Mouse (Mus musculus) liver, embryonic 14.5 days (tissue): ENCODE measurements at regions not wholly inside any gene's neighbourhood (a gene's known extent, or its start where the extent isn't known, plus 50 kb on each side); places are given as distances from the start of the nearest gene placed in this dataset.

ENCODE experiments used
- ATAC-seq: fragments of 200-750 bp; cut with Nextera tagmentation; 2 replicates; pipeline ENCODE4 v1.8.0; 2017; ENCODE audit warnings: moderate number of reproducible peaks, mild to moderate bottlenecking, moderate library complexity; ENCODE audit not compliant: insufficient read depth
- DNase-seq, 3 experiments: peaks; one replicate each; pipeline ENCODE4 v3.0.0-alpha.2; 2012 to 2013; ENCODE audit warnings: low read depth in 3 of 3, low spot score in 3 of 3
- H3K27ac ChIP-seq: fragments of 300-500 bp; sonication (generic); 2 replicates; pipeline ENCODE4 v1.5.1; 2014; ENCODE audit warnings: moderate library complexity, mild to moderate bottlenecking, control low read depth, inconsistent platforms
- H3K27me3 ChIP-seq: fragments of 300-500 bp; sonication (generic); 2 replicates; pipeline ENCODE4 v1.6.1; 2014; ENCODE audit warnings: mild to moderate bottlenecking, low read length, moderate library complexity; ENCODE audit not compliant: control insufficient read depth, insufficient read depth
- H3K36me3 ChIP-seq: fragments of 300-500 bp; sonication (generic); replicated peaks from 2 replicates; pipeline ENCODE4 v1.6.1; 2014; ENCODE audit warnings: low read depth; ENCODE audit not compliant: control insufficient read depth, insufficient read depth
- H3K4me1 ChIP-seq, 2 experiments: fragments of 200-500 bp in 1 of 2; fragments of 300-500 bp in 1 of 2; sonication (generic) in 1 of 2; replicated peaks; 2 replicates each; pipeline ENCODE4 v1.6.1; 2012 to 2014; ENCODE audit warnings: antibody characterized with exemption in 1 of 2, inconsistent platforms in 1 of 2, low read length in 1 of 2; ENCODE audit not compliant: control insufficient read depth in 2 of 2, insufficient read depth in 2 of 2
- H3K4me2 ChIP-seq: fragments of 300-500 bp; sonication (generic); 2 replicates; pipeline ENCODE4 v1.6.1; 2014; ENCODE audit warnings: low read depth, mild to moderate bottlenecking, control low read depth, moderate library complexity
- H3K4me3 ChIP-seq, 2 experiments: fragments of 200-500 bp in 1 of 2; fragments of 300-500 bp in 1 of 2; sonication (generic) in 1 of 2; 2 replicates each; pipeline ENCODE4 v1.5.1; 2012 to 2014; ENCODE audit warnings: low read depth in 2 of 2, low read length in 2 of 2, mild to moderate bottlenecking in 2 of 2, control low read depth in 1 of 2, inconsistent platforms in 1 of 2, moderate library complexity in 1 of 2; ENCODE audit not compliant: insufficient read depth in 1 of 2
- H3K9ac ChIP-seq: fragments of 300-500 bp; sonication (generic); replicated peaks from 2 replicates; pipeline ENCODE4 v1.6.1; 2014; ENCODE audit warnings: mild to moderate bottlenecking, control low read depth, moderate library complexity
- H3K9me3 ChIP-seq: fragments of 300-500 bp; sonication (generic); 2 replicates; pipeline ENCODE4 v1.6.1; 2016; ENCODE audit warnings: low read length, mixed read lengths; ENCODE audit not compliant: control insufficient read depth
- CTCF ChIP-seq: IDR thresholded peaks from 2 replicates; pipeline ENCODE4 v1.5.1; 2016; ENCODE audit warnings: antibody characterized with exemption, low read depth, control low read depth
- EP300 ChIP-seq: IDR thresholded peaks from 2 replicates; pipeline ENCODE4 v1.6.1; 2016; ENCODE audit warnings: antibody characterized with exemption, low read depth
- WGBS: fragments of 180-500 bp; shearing (Covaris S2); extraction: QIAGEN DNeasy Blood & Tissue Kit; methylation state at CpG from one replicate; pipeline ENCODE4 v1.1.7; 2014; ENCODE audit not compliant: insufficient replicate concordance; 5-methylcytosine and 5-hydroxymethylcytosine counted together

DNA sequence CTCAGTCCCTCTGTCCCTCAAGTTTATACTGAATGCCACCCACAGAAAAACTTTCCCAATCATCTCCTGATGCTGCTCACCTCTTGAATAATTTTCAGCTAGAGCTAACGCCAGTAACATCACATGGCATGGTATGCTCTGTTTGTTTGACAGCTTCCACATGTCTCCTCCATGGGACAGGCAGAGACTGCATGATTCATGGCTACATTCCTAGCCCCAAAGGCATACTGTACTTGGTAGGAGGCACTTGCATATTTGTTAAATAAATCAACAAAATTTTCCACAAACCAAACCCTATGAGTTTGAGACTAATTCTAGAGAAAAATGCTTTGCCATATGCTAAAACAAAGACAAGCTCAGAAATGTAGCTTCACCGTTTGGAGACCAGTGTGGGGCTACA is 304.9 kb downstream of the Rfpl4b start:
- no peak for DNase-seq
- H3K9ac ChIP-seq = no peak overlapping the region
- no peak overlapping the region for H3K27ac ChIP-seq
- H3K4me2 ChIP-seq = no peak overlapping the region
- H3K27me3 ChIP-seq = no peaks in the 10 kb centered on the region
- no peaks in the 10 kb centered on the region for H3K4me1 ChIP-seq
- no peak for ATAC-seq
- no peaks in the 10 kb centered on the region for H3K9me3 ChIP-seq
- H3K4me3 ChIP-seq = no peak overlapping the region
- TF ChIP-seq EP300 (no peak), CTCF (no peak)
- WGBS = 38% methylated on average over 2 of the region's 2 CpGs
- no peaks in the 10 kb centered on the region for H3K36me3 ChIP-seq
